Mouse (Mus musculus) adrenal gland, adult 2 months (tissue): Measurements from ENCODE around the gene Gipc3. TPM values are rescaled to one million over a fixed set of nuclear protein-coding genes. Genes with fewer than 3 reads are reported as not detected.

Experiments
- DNase-seq: peaks from one replicate; pipeline ENCODE4 v3.0.0; 2021
- polyA plus RNA-seq: library from polyadenylated mRNA; depleted of rRNA; stranded (reverse); fragments of >200 nt; gene quantifications from 2 replicates; pipeline ENCODE4 v1.2.3, GENCODE M21; 2012
- total RNA-seq, 2 experiments: library from RNA; stranded (reverse); gene quantifications; 2 replicates each; pipeline ENCODE4 v1.2.3; 2021

Gipc3 gene
- total and polyA plus RNA-seq, 3 experiments: 2.9 to 10.3 (median 3.2) TPM

- no peak for DNase-seq
Observed at GRCm38 (mm10) chr10:81321436-81321835, 21.6 kb downstream of the Gipc3 start.

DNA sequence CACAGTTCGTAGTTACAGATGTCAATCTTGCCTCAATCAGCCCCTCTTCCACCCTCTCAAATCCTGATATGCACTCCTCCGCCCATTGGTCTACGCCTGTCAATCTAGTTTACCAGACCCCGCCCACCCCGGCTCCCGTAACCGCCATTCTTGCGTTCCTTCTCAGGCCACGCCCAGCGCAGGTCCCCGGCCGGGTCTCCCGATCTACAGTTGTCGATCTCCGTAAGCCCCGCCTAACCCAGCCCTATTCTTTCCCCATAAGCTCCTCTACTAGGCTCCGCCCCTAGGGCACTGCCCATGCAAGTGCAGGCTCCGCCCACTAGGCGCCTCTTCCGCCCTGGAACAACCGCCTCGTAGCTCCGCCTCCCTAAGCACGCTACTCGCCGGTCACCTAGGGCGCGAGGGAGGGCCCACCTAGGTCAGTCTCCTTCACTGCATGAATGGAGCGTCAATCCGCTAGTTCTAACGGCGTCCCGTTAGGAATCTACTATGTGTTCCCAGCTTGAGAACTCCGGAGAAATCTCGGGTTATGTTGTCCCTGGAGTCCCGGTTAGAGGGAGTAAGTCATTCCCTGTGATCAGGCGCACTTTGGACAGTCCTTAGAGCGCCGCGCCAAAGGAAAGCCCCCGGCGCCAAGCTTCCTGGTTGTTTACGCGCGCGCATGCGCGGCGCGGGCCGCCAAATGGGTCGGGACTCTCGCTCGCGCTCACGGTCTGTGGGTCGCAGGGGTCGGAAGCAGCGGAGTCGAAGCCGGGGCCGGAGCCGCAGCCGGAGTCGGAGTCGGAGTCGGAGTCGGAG, 22.3 kb downstream of the Gipc3 start, which contains the start of gene Cactin:
TSS of gene Cactin (plus strand) at position 554 of the 798 bp plus-strand sequence.
- DNase-seq: peak; percentile 100

GRCm38 (mm10) chr10:81319741-81320549, 23.1 kb downstream of the Gipc3 start:
- DNase-seq: peak; percentile 65

DNA sequence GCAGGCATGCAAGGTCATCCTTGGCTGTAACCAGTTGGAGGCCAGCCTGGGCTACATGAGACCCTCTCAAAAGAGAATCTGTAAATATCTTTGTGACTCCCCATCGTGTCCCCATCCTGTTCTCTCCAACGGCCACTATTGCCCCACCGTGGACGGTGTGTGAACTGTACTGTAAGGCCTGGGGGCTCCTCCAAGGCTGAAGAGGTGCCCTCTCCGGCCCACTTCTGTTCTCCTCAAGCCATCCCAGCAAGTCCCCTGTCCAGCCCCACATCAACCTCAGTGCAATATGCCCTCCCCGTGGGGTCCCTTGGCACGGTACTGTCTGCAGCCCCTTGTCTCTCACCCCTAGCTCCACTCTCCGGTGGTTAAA, 23.8 kb downstream of the Gipc3 start:
- DNase-seq: peak; percentile 54

GRCm38 (mm10) chr10:81318589-81319329, 24.3 kb downstream of the Gipc3 start:
- DNase-seq: peak; percentile 85

GRCm38 (mm10) chr10:81317273-81317672, 25.8 kb downstream of the Gipc3 start:
- DNase-seq: peak; percentile 90

- peak; percentile 54 for DNase-seq
Observed at GRCm38 (mm10) chr10:81316338-81317060, 26.6 kb downstream of the Gipc3 start.

DNA sequence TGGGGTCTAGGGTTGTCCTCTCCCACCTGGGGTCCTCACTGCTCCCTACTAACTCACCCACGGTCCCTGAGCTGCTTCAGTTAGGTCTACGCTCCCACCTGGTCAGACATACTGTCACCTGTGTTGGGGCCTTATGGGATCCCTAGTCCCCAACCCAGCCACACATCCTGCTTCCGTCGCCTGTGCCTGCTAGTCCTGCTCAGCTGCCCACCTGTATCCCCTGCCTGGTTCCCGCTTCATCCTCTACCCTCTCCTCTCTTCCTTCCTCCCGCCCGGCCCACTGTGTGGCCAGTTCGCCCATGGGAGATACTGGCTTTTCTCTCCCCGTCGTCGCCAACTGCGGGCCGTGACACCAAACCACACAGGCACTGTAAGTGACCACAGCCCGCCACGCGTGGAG, 27.5 kb downstream of the Gipc3 start:
- DNase-seq: peak; percentile 10

DNA sequence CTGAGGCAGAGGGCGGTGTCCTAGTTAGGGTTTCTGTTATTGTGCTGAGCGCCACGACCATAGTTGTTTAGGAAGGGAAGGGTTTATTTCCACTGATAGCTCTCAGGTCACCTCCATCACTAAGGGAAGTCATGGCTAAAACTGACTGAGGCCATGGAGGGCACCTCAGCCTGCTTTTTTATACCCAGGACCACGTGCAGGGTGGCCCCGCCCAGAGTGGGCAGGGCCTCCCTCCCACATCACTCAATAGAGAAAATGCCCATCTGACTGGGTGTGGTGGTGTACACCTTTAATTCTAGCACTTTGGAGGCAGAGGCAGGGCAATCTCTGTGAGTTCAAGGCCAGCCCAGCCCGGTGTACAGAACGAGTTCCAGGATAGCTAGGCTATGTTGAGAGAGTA, 28.9 kb downstream of the Gipc3 start:
- DNase-seq: no peak

GRCm38 (mm10) chr10:81313581-81313980, 29.5 kb downstream of the Gipc3 start:
- no peak for DNase-seq

- no peak for DNase-seq
Observed at GRCm38 (mm10) chr10:81309571-81309970, 33.5 kb downstream of the Gipc3 start.

DNA sequence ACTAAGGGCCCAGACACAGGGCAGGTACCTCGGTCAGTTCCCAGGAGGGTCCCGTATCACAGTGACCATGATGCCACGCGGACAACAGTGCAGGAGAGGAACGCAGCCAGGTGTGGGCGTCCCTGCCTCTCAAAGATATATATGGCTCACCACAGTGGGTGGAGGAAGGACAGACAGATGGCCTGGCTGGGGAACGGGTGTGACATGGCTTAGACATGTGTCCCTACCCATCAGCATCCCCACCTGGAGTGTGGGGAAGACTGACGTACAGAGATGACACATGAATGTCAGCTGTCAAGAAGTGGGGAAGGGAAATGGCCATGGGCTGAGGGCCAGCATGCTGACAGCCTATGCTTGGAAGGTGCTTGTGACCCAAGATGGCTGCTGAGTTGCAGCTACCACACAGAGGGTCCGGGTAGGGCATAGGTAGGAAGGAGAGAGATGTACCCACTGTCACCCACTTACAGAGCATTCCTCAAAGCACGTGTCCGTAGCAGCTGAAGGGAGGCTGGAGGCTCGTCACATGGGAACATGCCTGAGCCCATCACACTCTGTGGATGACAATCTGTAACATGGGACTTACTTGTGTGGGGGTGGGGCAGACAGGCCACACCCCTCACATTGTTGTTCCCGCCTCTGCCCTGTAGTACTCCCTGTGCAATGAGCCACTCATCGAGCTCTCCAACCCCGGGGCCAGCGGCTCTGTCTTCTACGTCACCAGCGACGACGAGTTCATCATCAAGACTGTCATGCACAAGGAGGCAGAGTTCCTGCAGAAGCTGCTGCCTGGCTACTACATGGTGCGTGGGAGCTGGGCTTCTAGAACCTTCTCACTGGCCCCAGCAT, 36.0 kb downstream of the Gipc3 start:
- DNase-seq: no peak

- DNase-seq: no peak
Observed at GRCm38 (mm10) chr10:81306173-81306668, 36.8 kb downstream of the Gipc3 start.

GRCm38 (mm10) chr10:81305663-81306062, 37.4 kb downstream of the Gipc3 start:
- DNase-seq: no peak

DNA sequence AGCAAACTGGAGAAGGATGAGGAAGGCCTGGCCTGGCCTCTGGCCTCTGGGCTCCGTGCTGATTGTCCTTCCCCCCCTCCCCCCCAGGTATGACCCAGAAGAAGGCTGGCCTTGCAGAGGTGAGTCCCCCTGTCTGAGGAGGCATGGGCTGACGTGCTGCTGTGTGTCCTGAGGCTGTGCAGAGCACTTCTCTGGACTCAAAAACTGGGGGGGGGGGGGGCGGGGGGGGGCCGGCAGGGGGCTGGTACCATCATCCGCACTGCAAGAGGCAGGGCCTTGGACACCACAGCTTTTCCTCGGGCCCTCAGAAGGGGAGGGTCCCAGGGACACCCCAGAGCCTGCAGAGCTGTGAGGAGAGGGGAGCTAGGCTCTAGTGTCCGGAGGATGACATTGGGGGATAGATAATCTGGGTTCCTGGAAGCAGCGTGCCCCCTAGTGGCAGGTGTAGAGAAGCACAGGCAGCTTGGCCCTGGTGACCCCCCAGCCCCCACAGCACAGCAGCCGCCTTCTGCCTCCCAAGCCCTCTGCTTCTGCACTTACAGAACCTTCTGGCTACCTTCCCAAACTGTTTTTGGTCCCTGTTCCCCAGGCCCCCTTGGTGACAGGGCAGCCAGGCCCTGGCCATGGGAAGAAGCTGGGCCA, 38.3 kb downstream of the Gipc3 start:
- peak; percentile 43 for DNase-seq

DNA sequence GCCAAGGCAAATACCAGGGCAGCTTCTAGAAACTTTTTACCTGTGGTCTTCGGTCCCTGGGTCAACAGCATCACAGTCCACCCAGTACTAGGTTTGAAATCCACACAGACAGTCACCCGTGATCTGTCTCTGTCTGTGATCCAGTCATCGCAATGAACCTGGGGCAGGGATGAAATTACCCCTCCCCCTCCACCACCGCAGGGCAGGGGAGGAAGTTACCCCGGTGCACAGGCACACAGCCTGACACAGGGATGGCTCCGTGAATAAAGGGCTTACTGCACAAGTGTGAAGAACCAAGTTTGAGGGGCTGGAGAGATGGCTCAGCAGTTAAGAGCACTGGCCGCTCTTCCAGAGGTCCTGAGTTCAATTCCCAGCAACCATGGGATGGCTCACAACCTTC, 39.3 kb downstream of the Gipc3 start:
- no peak for DNase-seq

DNA sequence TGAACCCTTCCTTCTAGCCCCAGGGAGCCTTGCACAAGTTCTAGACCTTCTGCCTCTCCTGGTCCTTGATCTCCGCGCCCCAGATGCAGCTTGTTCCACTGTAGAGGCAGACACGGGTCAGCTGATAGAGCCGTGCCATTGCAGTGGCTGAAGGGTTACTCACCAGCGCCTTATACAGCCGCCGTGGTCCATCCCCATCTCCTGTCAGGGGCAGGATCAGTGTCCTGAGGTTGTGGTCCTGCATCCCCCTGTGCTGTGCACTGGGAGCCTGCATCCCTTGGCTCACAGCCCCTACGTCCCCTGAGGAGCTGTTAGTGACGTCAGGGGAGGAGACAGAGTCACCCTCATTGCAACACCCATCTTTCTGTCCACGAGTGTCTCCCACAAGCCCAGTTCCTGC, 39.8 kb downstream of the Gipc3 start:
- DNase-seq: no peak

- DNase-seq: peak; percentile 37
Observed at GRCm38 (mm10) chr10:81302781-81303218, 40.3 kb downstream of the Gipc3 start.

- peak; percentile 40 for DNase-seq
Observed at GRCm38 (mm10) chr10:81302288-81302687, 40.8 kb downstream of the Gipc3 start.

DNA sequence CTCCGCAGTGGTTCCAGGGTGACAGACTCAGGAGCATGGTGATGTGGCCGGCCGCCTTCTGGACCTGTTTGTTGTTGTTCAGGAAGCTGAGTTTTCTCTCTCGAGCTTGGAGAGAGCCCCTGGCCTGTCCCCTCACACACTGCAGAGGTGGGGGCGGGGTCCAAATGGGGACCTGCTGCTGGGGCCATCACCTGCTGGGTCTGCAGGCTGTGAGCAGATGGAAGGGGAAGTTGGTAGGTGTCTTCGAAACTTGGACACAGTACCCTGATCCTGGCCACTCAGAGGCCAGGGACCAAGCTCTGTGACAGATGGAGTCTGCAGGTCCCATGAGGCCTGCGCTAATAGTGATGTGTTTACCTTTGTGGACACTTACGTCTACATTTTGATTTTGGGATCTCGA, 41.7 kb downstream of the Gipc3 start:
- DNase-seq: no peak
